Mouse (Mus musculus): Measurements from ENCODE around the gene Mfap4. TPM values are rescaled to one million over a fixed set of nuclear protein-coding genes. Genes with fewer than 3 reads are reported as not detected.

Gene Mfap4
- polyA plus RNA-seq (2017; shearing (Covaris generic)): not detected

GRCm38 (mm10) chr11:61484613-61485540 is at the start of gene Mfap4:
TSS of gene Mfap4 (plus strand) at chr11:61485431.

GRCm38 (mm10) chr11:61494129-61494997 is 9.1 kb downstream of the Mfap4 start, which contains the start of gene Mapk7:
TSS of gene Mapk7 (minus strand) at chr11:61494406.

GRCm38 (mm10) chr11:61504713-61505257 is 19.6 kb downstream of the Mfap4 start, which contains the start of gene B9d1:
TSS of gene B9d1 (plus strand) at chr11:61505144.

Other genes starting within 250 kb of the Mfap4 start
- gene Aldh3a2, start 218.0 kb upstream of the Mfap4 start, polyA plus RNA-seq (2017; shearing (Covaris generic)): 30.7 TPM
- gene Slc47a2, start 142.6 kb upstream of the Mfap4 start, polyA plus RNA-seq (2017; shearing (Covaris generic)): not detected
- not detected for gene Slc47a1, start 107.1 kb upstream of the Mfap4 start, polyA plus RNA-seq (2017; shearing (Covaris generic))
- not detected for gene Rnf112, start 31.3 kb upstream of the Mfap4 start, polyA plus RNA-seq (2017; shearing (Covaris generic))
- gene Mapk7, start 9.0 kb downstream of the Mfap4 start, polyA plus RNA-seq (2017; shearing (Covaris generic)): 14.4 TPM
- 1.6 TPM for gene B9d1, start 19.7 kb downstream of the Mfap4 start, polyA plus RNA-seq (2017; shearing (Covaris generic))
- gene Epn2, start 94.3 kb downstream of the Mfap4 start, polyA plus RNA-seq (2017; shearing (Covaris generic)): 1.1 TPM
- gene Grap, start 167.8 kb downstream of the Mfap4 start, polyA plus RNA-seq (2017; shearing (Covaris generic)): 240 TPM
- 1.00 TPM for gene Fam83g, start 198.7 kb downstream of the Mfap4 start, polyA plus RNA-seq (2017; shearing (Covaris generic))
- not detected for gene Slc5a10, start 235.4 kb downstream of the Mfap4 start, polyA plus RNA-seq (2017; shearing (Covaris generic))

Measured in effector memory CD4-positive, alpha-beta T cell, adult 5 months (primary cell).